Mouse (Mus musculus) heart, postnatal 36 days (tissue): Measurements from ENCODE around the gene Polr2l. TPM values are rescaled to one million over a fixed set of nuclear protein-coding genes. Genes with fewer than 3 reads are reported as not detected.

Experiments used
- DNase-seq, 2 experiments: peaks; one replicate each; pipeline ENCODE4 v3.0.0; 2021 to 2022
- intact Hi-C: fragments of 180-260 bp; cut with DNase I; formaldehyde crosslinking; loops from one replicate; pipeline ENCODE4 v1.15.1; 2025
- total RNA-seq, 2 experiments: library from RNA; stranded (reverse); gene quantifications; 2 replicates each; pipeline ENCODE4 v1.2.3; 2021

Gene Polr2l
- total RNA-seq, 2 experiments from 2014 or later, result 76.0 to 83.7 TPM

DNA sequence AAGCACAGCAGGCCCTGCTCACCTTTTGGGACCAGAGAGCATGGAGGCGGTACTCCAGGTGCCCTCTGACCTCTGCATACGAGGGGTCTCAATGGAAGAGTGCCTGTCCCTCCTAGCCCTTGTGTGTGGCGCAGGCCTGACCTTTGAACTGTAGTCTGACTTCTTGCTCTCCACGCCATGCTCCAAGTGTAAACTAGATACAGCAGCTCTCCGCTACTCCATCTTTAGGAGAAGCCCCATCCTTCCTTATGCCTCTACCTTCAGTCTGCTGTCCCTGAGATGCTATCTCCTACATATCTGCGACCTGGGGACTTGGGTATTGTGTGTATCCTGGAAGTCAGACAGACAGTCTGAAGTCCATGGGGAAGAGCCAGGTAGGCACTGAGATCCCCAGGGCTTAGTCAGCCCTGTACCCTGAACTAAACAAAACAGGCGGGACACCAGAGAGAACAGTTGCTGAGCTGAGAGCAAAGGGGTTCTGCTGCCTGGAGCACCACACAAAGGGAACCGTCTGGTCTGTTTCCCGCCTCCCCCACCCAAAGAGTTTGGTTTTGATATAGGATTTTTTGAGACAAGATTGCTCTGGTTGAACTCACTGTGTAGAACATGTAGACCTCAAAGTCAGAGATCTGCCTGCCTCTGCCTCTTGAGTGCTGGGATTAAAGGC, 38.9 kb downstream of the Polr2l start:
- DNase-seq, result no peak
- intact Hi-C loops, result no loop called here

GRCm38 (mm10) chr7:141435129-141435855, 39.6 kb downstream of the Polr2l start:
- peak; percentile 66 to 68 for DNase-seq
- intact Hi-C loops, result no loop called here

GRCm38 (mm10) chr7:141434464-141434863, 40.5 kb downstream of the Polr2l start:
- intact Hi-C loops, result no loop called here
- DNase-seq, result peak; percentile 39 to 53

- intact Hi-C loops, result no loop called here
- no peak for DNase-seq
Measured at GRCm38 (mm10) chr7:141433517-141434400, 41.2 kb downstream of the Polr2l start.

- DNase-seq, result peak in 1 of 2 experiments; percentile 62
- intact Hi-C loops, result no loop called here
Measured at GRCm38 (mm10) chr7:141432741-141433516, 42.0 kb downstream of the Polr2l start.

DNA sequence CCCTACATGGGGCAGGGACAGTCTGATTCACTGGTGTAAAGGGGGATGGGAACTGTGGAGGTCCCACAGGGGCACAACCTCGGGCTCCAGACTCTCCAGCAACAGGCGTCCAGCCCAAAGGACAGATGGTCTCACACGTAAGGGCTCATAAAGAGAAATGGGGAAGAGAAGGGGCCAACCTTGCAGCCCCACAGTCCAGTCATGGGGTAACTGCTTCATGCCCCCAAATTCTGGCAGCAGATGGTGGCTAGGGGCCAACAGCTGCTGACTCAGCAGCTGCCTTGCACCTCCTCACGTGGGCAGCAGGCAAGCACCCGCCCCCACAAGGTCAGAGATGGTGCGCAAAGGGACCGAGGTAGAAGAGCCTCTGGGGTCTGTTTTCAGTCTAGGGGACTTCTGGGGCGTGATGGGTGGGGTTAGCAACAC, 42.7 kb downstream of the Polr2l start:
- intact Hi-C loops, result no loop called here

GRCm38 (mm10) chr7:141431434-141432185, 43.3 kb downstream of the Polr2l start:
- intact Hi-C loops, result no loop called here
- DNase-seq, result no peak

More for the DNA sequence above, 42.7 kb downstream of the Polr2l start:
- DNase-seq, result peak in 1 of 2 experiments; percentile 58

DNA sequence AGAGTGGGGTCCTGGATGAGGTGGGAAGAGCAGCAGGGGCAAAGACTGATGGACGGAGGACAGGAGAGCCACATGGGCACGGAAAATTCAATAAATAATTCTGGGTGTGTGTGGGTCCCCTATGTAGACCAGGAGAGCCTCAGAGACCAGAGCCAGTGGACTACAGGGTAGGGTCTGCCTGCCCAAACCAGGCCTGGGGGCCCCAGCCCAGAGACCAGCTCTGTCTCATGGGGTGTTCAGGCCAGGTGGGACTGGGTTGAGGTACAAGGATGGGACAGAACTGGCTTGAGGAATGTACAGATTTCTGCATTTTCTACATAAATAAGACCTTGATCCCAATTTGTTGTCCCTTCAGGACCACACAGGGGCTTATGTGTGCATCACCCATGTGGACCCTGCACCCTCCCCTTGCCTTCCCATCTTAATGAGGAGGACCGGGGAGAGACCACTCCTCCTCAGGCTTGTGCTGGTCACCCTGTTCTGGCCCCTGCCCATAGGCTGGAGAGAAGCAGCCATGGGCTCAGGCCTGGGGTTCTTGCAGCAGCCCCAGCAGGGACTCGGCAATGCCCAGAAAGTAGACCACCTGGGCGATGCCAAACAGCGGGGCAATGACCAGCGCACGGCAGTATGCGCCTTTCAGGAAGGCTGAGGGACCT, 44.2 kb downstream of the Polr2l start:
- intact Hi-C loops, result no loop called here
- DNase-seq, result no peak

GRCm38 (mm10) chr7:141429840-141430584, 44.9 kb downstream of the Polr2l start:
- DNase-seq, result no peak
- intact Hi-C loops, result no loop called here

GRCm38 (mm10) chr7:141429310-141429709, 45.6 kb downstream of the Polr2l start, which contains the start of gene Cend1:
Cend1 (minus strand) TSS chr7:141429491.
- peak; percentile 41 to 47 for DNase-seq
- intact Hi-C loops, result no loop called here

DNA sequence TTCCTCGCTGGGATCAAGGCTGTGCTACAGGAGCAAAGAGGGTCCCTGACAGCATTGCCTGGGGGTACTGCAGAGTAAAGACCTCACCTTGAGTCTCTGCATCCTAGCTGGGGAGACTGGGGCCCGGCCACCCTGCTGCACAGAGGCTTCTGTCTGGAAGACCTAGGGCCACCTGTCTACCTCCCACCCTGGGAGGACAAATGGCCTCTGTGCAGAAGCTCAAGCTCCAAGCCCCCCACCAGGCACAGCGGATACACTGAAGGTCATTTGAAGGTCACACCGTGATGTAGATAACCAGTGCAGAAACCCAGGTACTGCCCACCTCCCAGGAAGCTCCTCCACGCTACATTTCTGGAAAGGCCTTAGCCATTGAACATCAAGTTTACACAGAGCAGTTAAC, 46.2 kb downstream of the Polr2l start:
- intact Hi-C loops, result no loop called here

GRCm38 (mm10) chr7:141426948-141427730, 47.8 kb downstream of the Polr2l start:
- DNase-seq, result no peak
- intact Hi-C loops, result no loop called here

More for the DNA sequence above, 46.2 kb downstream of the Polr2l start:
- no peak for DNase-seq

- no peak for DNase-seq
- intact Hi-C loops, result no loop called here
Measured at GRCm38 (mm10) chr7:141423811-141424210, 51.1 kb downstream of the Polr2l start.
